Mouse (Mus musculus): ENCODE data around the gene Lrguk. TPM values are rescaled to one million over a fixed set of nuclear protein-coding genes. Genes with fewer than 3 reads are reported as not detected.

The Lrguk gene
- polyA plus RNA-seq, 2 experiments, result 0.29 to 0.43 TPM

GRCm38 (mm10) chr6:34088986-34089385 lies 59.7 kb downstream of the Lrguk start:
- no peak for TF ChIP-seq POLR2A (IDR thresholded peaks at IDR 0.05; ENCODE audit: borderline replicate concordance, extremely low read depth, insufficient read depth, insufficient read length)
- Histone ChIP-seq H3K9me3 (ENCODE audit: control insufficient read depth, low read length) (no peaks in the 10 kb centered on the region), H3K4me3 (replicated peaks; ENCODE audit: low read length) (no peak overlapping the region), H3K27ac (replicated peaks; ENCODE audit: low read depth, low read length) (no peak overlapping the region), H3K9ac (ENCODE audit: low read depth, low read length, severe bottlenecking) (no peak overlapping the region), H3K4me2 (replicated peaks; ENCODE audit: low read depth, low read length, severe bottlenecking) (no peak overlapping the region), H3K36me3 (ENCODE audit: control insufficient read depth, insufficient read depth, low read length) (no peaks in the 10 kb centered on the region), H3K4me1 (ENCODE audit: control insufficient read depth, insufficient read depth, low read length) (no peaks in the 10 kb centered on the region), H3K27me3 (ENCODE audit: control insufficient read depth, insufficient read depth, low read length) (no peaks in the 10 kb centered on the region)
- 52% methylated on average over 3 of the region's 3 CpGs for WGBS
- ATAC-seq (ENCODE audit: low FRiP score, low read depth) (no peak), DNase-seq (ENCODE audit: low spot score) (no peak)

DNA sequence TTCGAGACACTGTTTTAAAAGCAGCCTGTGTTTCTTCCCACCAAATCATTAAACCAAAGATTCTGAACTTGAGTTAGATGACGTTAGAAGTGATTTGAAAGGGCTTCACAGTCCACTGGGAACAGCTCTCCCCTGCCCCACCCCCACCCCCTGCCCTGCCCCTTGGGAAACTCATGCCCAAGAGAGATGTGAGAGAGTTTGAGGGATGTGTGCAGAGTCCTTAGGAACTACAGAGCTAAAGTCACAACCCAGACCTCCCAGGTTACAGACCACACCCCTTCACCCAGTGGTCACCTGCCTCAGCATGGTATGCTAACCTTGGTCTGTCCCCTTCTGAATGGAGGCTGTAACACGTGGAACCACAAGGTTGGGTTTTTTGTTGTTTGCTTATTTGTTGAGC lies 62.3 kb downstream of the Lrguk start:
- Histone ChIP-seq H3K36me3 (ENCODE audit: control insufficient read depth, insufficient read depth, low read length) (no peaks in the 10 kb centered on the region), H3K4me2 (replicated peaks; ENCODE audit: low read depth, low read length, severe bottlenecking) (no peak overlapping the region), H3K9ac (ENCODE audit: low read depth, low read length, severe bottlenecking) (no peak overlapping the region), H3K9me3 (ENCODE audit: control insufficient read depth, low read length) (no peaks in the 10 kb centered on the region), H3K27ac (replicated peaks; ENCODE audit: low read depth, low read length) (no peak overlapping the region), H3K4me3 (replicated peaks; ENCODE audit: low read length) (no peak overlapping the region), H3K4me1 (ENCODE audit: control insufficient read depth, insufficient read depth, low read length) (no peaks in the 10 kb centered on the region), H3K27me3 (ENCODE audit: control insufficient read depth, insufficient read depth, low read length) (no peaks in the 10 kb centered on the region)
- DNase-seq (ENCODE audit: low spot score) (no peak), ATAC-seq (ENCODE audit: low FRiP score, low read depth) (no peak)
- TF ChIP-seq POLR2A (IDR thresholded peaks at IDR 0.05; ENCODE audit: borderline replicate concordance, extremely low read depth, insufficient read depth, insufficient read length), result no peak
- 60% methylated on average over 3 of the region's 3 CpGs for WGBS

DNA sequence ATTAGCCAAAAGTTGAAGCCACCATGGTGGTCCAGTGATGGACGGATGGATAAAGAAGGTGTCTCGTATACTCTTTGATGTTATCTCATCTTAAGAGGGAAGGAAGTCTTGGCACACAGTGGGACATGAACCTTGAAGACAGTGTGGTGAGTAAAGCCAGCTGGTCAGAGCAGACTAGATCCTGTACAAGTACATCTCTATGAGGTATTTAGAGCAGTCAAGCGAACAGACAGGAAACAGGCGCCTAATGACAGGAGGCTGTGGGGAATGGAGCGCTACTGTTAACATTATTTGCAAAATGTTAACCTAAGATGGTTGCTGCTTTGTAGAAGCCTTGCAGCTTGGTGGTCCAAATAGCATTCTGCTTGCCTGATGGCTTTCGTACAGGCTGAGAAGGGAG lies 67.0 kb downstream of the Lrguk start:
- no peaks in the 10 kb centered on the region for H3K27me3 ChIP-seq (ENCODE audit: control insufficient read depth, insufficient read depth, low read length)
- ATAC-seq (ENCODE audit: low FRiP score, low read depth), result no peak
- no peak overlapping the region for H3K4me3 ChIP-seq (replicated peaks; ENCODE audit: low read length)
- H3K36me3 ChIP-seq (ENCODE audit: control insufficient read depth, insufficient read depth, low read length), result no peaks in the 10 kb centered on the region
- WGBS, result 85% methylated on average over 6 of the region's 6 CpGs
- H3K27ac ChIP-seq (replicated peaks; ENCODE audit: low read depth, low read length), result no peak overlapping the region
- no peaks in the 10 kb centered on the region for H3K4me1 ChIP-seq (ENCODE audit: control insufficient read depth, insufficient read depth, low read length)
- H3K4me2 ChIP-seq (replicated peaks; ENCODE audit: low read depth, low read length, severe bottlenecking), result no peak overlapping the region
- no peak overlapping the region for H3K9ac ChIP-seq (ENCODE audit: low read depth, low read length, severe bottlenecking)
- H3K9me3 ChIP-seq (ENCODE audit: control insufficient read depth, low read length), result no peaks in the 10 kb centered on the region
- no peak for TF ChIP-seq POLR2A (IDR thresholded peaks at IDR 0.05; ENCODE audit: borderline replicate concordance, extremely low read depth, insufficient read depth, insufficient read length)
- no peak for DNase-seq (ENCODE audit: low spot score)

DNA sequence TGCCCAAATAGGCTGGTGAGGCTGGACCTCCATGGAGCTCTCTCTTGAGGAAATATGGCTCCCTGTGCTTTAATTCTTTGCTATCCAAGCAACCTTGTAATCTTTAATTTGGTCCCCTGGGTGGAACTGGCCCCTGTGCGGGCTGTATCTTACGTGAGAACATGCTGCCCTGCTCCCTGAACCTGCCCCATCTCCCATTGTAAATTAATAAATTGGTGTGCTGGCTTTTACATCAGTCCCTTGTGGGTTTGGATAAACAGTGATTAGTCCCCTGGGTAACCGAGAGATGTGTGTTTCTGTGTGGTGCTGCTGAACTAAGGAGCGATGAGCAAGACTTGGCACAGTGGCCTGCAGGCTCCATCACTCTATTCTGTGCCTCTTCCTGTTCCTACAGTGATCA lies 67.7 kb downstream of the Lrguk start:
- ATAC-seq (ENCODE audit: low FRiP score, low read depth), result no peak
- Histone ChIP-seq H3K4me1 (ENCODE audit: control insufficient read depth, insufficient read depth, low read length) (no peaks in the 10 kb centered on the region), H3K4me3 (replicated peaks; ENCODE audit: low read length) (no peak overlapping the region), H3K4me2 (replicated peaks; ENCODE audit: low read depth, low read length, severe bottlenecking) (no peak overlapping the region), H3K27me3 (ENCODE audit: control insufficient read depth, insufficient read depth, low read length) (no peaks in the 10 kb centered on the region), H3K9me3 (ENCODE audit: control insufficient read depth, low read length) (no peaks in the 10 kb centered on the region), H3K27ac (replicated peaks; ENCODE audit: low read depth, low read length) (no peak overlapping the region), H3K36me3 (ENCODE audit: control insufficient read depth, insufficient read depth, low read length) (no peaks in the 10 kb centered on the region), H3K9ac (ENCODE audit: low read depth, low read length, severe bottlenecking) (no peak overlapping the region)
- DNase-seq (ENCODE audit: low spot score), result no peak
- TF ChIP-seq POLR2A (IDR thresholded peaks at IDR 0.05; ENCODE audit: borderline replicate concordance, extremely low read depth, insufficient read depth, insufficient read length), result no peak
- WGBS, result 88% methylated on average over 4 of the region's 4 CpGs

- DNase-seq (ENCODE audit: low spot score) (no peak), ATAC-seq (ENCODE audit: low FRiP score, low read depth) (no peak)
- WGBS, result 70% methylated on average over 6 of the region's 6 CpGs
- H3K9ac ChIP-seq (ENCODE audit: low read depth, low read length, severe bottlenecking), result no peak overlapping the region
- H3K9me3 ChIP-seq (ENCODE audit: control insufficient read depth, low read length), result no peaks in the 10 kb centered on the region
- H3K4me1 ChIP-seq (ENCODE audit: control insufficient read depth, insufficient read depth, low read length), result no peaks in the 10 kb centered on the region
- H3K4me2 ChIP-seq (replicated peaks; ENCODE audit: low read depth, low read length, severe bottlenecking), result no peak overlapping the region
- H3K36me3 ChIP-seq (ENCODE audit: control insufficient read depth, insufficient read depth, low read length), result no peaks in the 10 kb centered on the region
- H3K27me3 ChIP-seq (ENCODE audit: control insufficient read depth, insufficient read depth, low read length), result peaks cover 3% of the 10 kb centered on the region; the same call in 1 of the 2 replicates
- H3K27ac ChIP-seq (replicated peaks; ENCODE audit: low read depth, low read length), result no peak overlapping the region
- no peak for TF ChIP-seq POLR2A (IDR thresholded peaks at IDR 0.05; ENCODE audit: borderline replicate concordance, extremely low read depth, insufficient read depth, insufficient read length)
- H3K4me3 ChIP-seq (replicated peaks; ENCODE audit: low read length), result no peak overlapping the region
Measured at GRCm38 (mm10) chr6:34099725-34100124, 70.5 kb downstream of the Lrguk start.

Measured in limb, embryonic 14.5 days (tissue).